Mouse (Mus musculus) ES-E14 (cell line): ENCODE data around the gene Sipa1l3. TPM values are rescaled to one million over a fixed set of nuclear protein-coding genes. Genes with fewer than 3 reads are reported as not detected.

Experiments
- DNase-seq: peaks from one replicate; pipeline ENCODE4 v3.0.0-alpha.2; 2013; ENCODE audit warnings: low read depth, low spot score
- H3K27ac ChIP-seq: 2 replicates; pipeline ENCODE4 v1.5.1; 2012; ENCODE audit warnings: low read depth, mild to moderate bottlenecking, low read length, moderate library complexity, mixed read lengths; ENCODE audit not compliant: poor library complexity, insufficient read depth, severe bottlenecking
- H3K36me3 ChIP-seq: 2 replicates; pipeline ENCODE4 v1.6.1; 2012; ENCODE audit warnings: mild to moderate bottlenecking, low read length, moderate library complexity, mixed read lengths; ENCODE audit not compliant: control insufficient read depth, poor library complexity, insufficient read depth, severe bottlenecking
- H3K4me1 ChIP-seq, 2 experiments: fragments of 150-350 bp in 1 of 2; sonication (generic) in 1 of 2; 2 replicates each; pipeline ENCODE4 v1.6.1; 2012; ENCODE audit warnings: low read length in 2 of 2, mild to moderate bottlenecking in 1 of 2, mixed read lengths in 1 of 2; ENCODE audit not compliant: control insufficient read depth in 2 of 2, insufficient read depth in 2 of 2, poor library complexity in 1 of 2
- H3K4me3 ChIP-seq, 2 experiments: fragments of 150-350 bp in 1 of 2; sonication (generic) in 1 of 2; 2 replicates each; pipeline ENCODE4 v1.5.1; 2012; ENCODE audit warnings: low read length in 2 of 2, low read depth in 1 of 2, mild to moderate bottlenecking in 1 of 2, mixed read lengths in 1 of 2; ENCODE audit not compliant: insufficient read depth in 1 of 2, poor library complexity in 1 of 2, severe bottlenecking in 1 of 2
- H3K9ac ChIP-seq: 2 replicates; pipeline ENCODE4 v1.6.1; 2012; ENCODE audit warnings: low read depth, mild to moderate bottlenecking, low read length, mixed read lengths; ENCODE audit not compliant: poor library complexity, insufficient read depth, severe bottlenecking
- H3K9me3 ChIP-seq: fragments of 150-350 bp; sonication (generic); 2 replicates; pipeline ENCODE4 v1.6.1; 2012; ENCODE audit warnings: low read depth, mild to moderate bottlenecking, low read length; ENCODE audit not compliant: control insufficient read depth, insufficient read depth
- CHD2 ChIP-seq: IDR thresholded peaks from 2 replicates; pipeline ENCODE4 v1.6.1; 2014; ENCODE audit warnings: mild to moderate bottlenecking, low read depth, low read length, inconsistent platforms
- HCFC1 ChIP-seq: IDR thresholded peaks from 2 replicates; pipeline ENCODE4 v1.6.1; 2012; ENCODE audit warnings: low read length, inconsistent platforms, borderline replicate concordance; ENCODE audit not compliant: insufficient read depth
- MAFK ChIP-seq: IDR thresholded peaks from 2 replicates; pipeline ENCODE4 v1.6.1; 2014; ENCODE audit warnings: mild to moderate bottlenecking, low read depth, low read length, inconsistent platforms; ENCODE audit not compliant: insufficient read depth
- ZC3H11A ChIP-seq: IDR thresholded peaks from 2 replicates; pipeline ENCODE4 v1.6.1; 2012; ENCODE audit warnings: low read depth, mild to moderate bottlenecking, inconsistent platforms, low read length, borderline replicate concordance
- ZNF384 ChIP-seq: IDR thresholded peaks from 2 replicates; pipeline ENCODE4 v1.6.1; 2012; ENCODE audit warnings: low read depth, low read length, inconsistent platforms
- in situ Hi-C, 2 experiments: fragments of 600-800 bp; cut with MboI; formaldehyde crosslinking; loops; one replicate each; pipeline ENCODE4 v1.15.1; 2025; ENCODE audit warnings: low sequenced_read_pairs in 2 of 2, inconsistent platforms in 1 of 2; ENCODE audit not compliant: unreplicated experiment in 2 of 2
- total RNA-seq: library from RNA; depleted of rRNA; stranded (reverse); fragments of 300-350 nt; gene quantifications from 2 replicates; pipeline ENCODE4 v1.2.3, GENCODE M21; 2012

Gene Sipa1l3
- total RNA-seq, 1 experiment = 27.5 TPM

DNA sequence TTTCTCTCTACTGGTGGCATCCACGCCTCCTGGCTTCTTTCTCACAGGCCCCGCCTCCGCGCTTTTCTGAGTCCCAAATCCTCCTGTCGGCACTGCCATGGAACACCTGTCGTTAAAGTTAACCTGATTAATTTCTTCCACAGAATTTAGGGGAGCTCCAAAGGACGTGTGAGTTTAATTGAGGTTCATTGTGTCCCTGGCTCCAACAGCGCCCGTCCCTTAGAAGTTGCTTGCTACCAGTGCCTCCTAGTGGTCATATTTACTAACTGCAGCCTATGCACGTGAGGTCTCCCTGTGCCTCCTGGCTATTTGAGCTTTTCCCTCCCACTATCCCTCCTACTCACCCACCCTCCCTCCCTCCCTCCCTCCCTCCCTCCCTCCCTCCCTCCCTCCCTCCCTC, 221.4 kb downstream of the Sipa1l3 start:
- Histone ChIP-seq H3K4me1 (peaks cover 5 to 24% of the 10 kb centered on the region in 2 experiments; a peak in 2 of 4 replicates), H3K9me3 (no peaks in the 10 kb centered on the region), H3K9ac (no peak overlapping the region), H3K4me3 (0 out of 4 replicates have a peak overlapping the region, but pooled peaks of 1 of the 2 experiments have one; percentile 26), H3K36me3 (0 out of 2 replicates have a peak, but pooled peaks cover 2% of the 10 kb centered on the region), H3K27ac (no peak overlapping the region)
- in situ Hi-C loops = no loop called here
- no peak for DNase-seq
- TF ChIP-seq MAFK = no peak
- TF ChIP-seq CHD2 = no peak
- 0 out of 2 replicates have a peak, but pooled peaks have one; percentile 26 for TF ChIP-seq ZC3H11A
- TF ChIP-seq ZNF384 = no peak

DNA sequence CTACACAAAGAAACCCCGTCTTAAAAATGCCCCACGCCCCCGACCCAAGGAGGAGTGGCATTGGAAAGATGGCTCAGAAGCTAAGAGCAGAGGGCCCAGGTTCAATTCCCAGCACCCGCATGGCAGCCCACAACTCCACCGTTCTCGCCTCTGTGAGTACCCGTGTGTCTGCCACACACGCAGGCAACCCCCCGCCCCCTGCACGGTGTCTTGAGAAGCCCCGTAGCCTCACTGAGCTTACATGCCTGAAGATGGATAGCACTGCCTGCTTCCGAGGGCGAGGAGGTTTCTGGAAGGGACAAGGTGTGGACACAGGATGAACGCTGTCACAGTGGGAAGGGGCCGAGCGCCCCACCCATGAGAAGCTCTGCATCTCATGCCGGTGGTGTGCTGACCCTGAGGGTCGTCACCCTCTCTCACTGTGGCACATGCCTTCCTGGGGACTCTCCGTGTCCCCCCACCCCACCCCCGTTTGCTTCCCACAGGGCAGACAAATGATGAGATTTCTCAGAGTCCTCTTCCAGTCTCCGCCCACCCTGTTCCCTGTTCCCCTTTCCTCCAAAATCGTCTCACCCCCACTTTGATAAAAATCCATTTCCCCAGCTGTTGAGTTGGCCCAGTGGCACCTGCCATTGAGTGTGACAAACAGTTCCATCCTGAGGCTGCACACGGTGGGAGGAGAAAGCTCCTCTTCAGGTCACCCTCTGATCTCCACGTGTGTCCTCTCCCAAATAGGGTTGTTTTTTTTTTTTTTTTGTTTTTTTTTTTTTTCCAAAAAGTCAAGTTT, 222.4 kb downstream of the Sipa1l3 start:
- H3K36me3 ChIP-seq = 0 out of 2 replicates have a peak, but pooled peaks cover 2% of the 10 kb centered on the region

GRCm38 (mm10) chr7:29294111-29294761, 224.2 kb downstream of the Sipa1l3 start:
- Histone ChIP-seq H3K9ac (peak overlapping the region; percentile 21; the same call in 1 of the 2 replicates), H3K36me3 (peaks cover 2% of the 10 kb centered on the region; the same call in 1 of the 2 replicates), H3K27ac (peak overlapping the region; percentile 72), H3K4me1 (peaks cover 9 to 40% of the 10 kb centered on the region in 2 experiments; a peak in 3 of 4 replicates), H3K4me3 (0 out of 4 replicates have a peak overlapping the region, but pooled peaks of 1 of the 2 experiments have one; percentile 6), H3K9me3 (no peaks in the 10 kb centered on the region)
- DNase-seq = no peak
- in situ Hi-C loops = no loop called here
- TF ChIP-seq ZC3H11A (no peak), CHD2 (no peak), HCFC1 (no peak), MAFK (no peak), ZNF384 (no peak)

More for the DNA sequence above, 222.4 kb downstream of the Sipa1l3 start:
- Histone ChIP-seq H3K9me3 (no peaks in the 10 kb centered on the region), H3K4me1 (peaks cover 9 to 28% of the 10 kb centered on the region in 2 experiments; a peak in 3 of 4 replicates), H3K4me3 (no peak overlapping the region), H3K27ac (no peak overlapping the region), H3K9ac (no peak overlapping the region)
- DNase-seq = no peak
- no peak for TF ChIP-seq HCFC1
- no peak for TF ChIP-seq CHD2
- TF ChIP-seq MAFK = no peak
- TF ChIP-seq ZNF384 = no peak
- no peak for TF ChIP-seq ZC3H11A
- in situ Hi-C loops = no loop called here

- peaks cover 9 to 40% of the 10 kb centered on the region in 2 experiments; a peak in 3 of 4 replicates for H3K4me1 ChIP-seq
- peaks cover 2% of the 10 kb centered on the region; the same call in 1 of the 2 replicates for H3K36me3 ChIP-seq
- TF ChIP-seq MAFK = no peak
- no peaks in the 10 kb centered on the region for H3K9me3 ChIP-seq
- in situ Hi-C loops = no loop called here
- H3K4me3 ChIP-seq = 0 out of 4 replicates have a peak overlapping the region, but pooled peaks of 1 of the 2 experiments have one; percentile 8
- DNase-seq = no peak
- H3K27ac ChIP-seq = peak overlapping the region; percentile 79; the same call in 1 of the 2 replicates
- peak overlapping the region; percentile 24; the same call in 1 of the 2 replicates for H3K9ac ChIP-seq
These were observed 225.0 kb downstream of the Sipa1l3 start for GRCm38 (mm10) chr7:29293131-29294065.
